Mouse (Mus musculus) left cerebral cortex, adult 2 months (tissue): ENCODE results near the gene Hspa1l. TPM values are rescaled to one million over a fixed set of nuclear protein-coding genes. Genes with fewer than 3 reads are reported as not detected.
"Not testable (repeated sequence)": the region's sequence is repeated elsewhere in the genome, so short reads cannot be mapped to it uniquely, and the experiment has no call there.

ENCODE experiments used
- DNase-seq, 2 experiments: peaks; one replicate each; pipeline ENCODE4 v3.0.0; 2021 to 2022; ENCODE audit warnings: low spot score in 2 of 2, mixed read lengths in 1 of 2; ENCODE audit errors: extremely low spot score in 1 of 2
- H3K27ac ChIP-seq: fragments of 200-600 bp; 2 replicates; pipeline ENCODE4 v1.8.1; 2022
- H3K4me3 ChIP-seq: fragments of 200-600 bp; 2 replicates; pipeline ENCODE4 v1.8.1; 2022
- CTCF ChIP-seq: fragments of 200-600 bp; IDR thresholded peaks from 2 replicates; pipeline ENCODE4 v1.8.1; 2022; ENCODE audit warnings: antibody characterized with exemption, mild to moderate bottlenecking, moderate library complexity
- intact Hi-C: fragments of 180-260 bp; cut with DNase I; formaldehyde crosslinking; loops from one replicate; pipeline ENCODE4 v1.15.1; 2025
- total RNA-seq, 2 experiments: library from RNA; stranded (reverse); gene quantifications; 2 replicates each; pipeline ENCODE4 v1.2.3; 2021

The Hspa1l gene
- total RNA-seq, 2 experiments from 2014 or later = 0.34 to 0.42 TPM

GRCm38 (mm10) chr17:34960702-34961493, 11.6 kb upstream of the Hspa1l start:
- Histone ChIP-seq H3K27ac (peak overlapping the region; percentile 28; the same call in 1 of the 2 replicates), H3K4me3 (no peak overlapping the region)
- DNase-seq = no peak
- intact Hi-C loops = no loop called here
- TF ChIP-seq CTCF = no peak

DNA sequence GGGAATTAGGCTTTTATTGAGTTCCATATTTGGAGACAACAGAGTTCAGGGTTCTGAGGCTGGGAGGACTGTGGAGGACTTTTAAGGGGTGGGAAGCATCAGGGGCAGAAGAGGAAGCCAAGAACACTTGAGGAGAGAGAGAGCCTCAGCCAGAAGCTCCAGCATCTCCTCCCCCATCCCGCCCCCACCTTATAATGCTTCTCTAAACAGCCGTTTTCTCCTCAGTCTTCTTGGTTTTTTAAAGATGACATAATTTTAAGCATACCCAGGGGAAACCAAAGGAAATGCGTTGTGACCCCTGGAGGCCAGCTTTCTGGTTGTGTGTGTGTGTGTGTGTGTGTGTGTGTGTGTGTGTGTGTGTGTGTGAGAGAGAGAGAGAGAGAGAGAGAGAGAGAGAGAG, 10.4 kb upstream of the Hspa1l start:
- TF ChIP-seq CTCF = no peak
- H3K27ac ChIP-seq = no peak overlapping the region; the same call in 1 of the 2 replicates
- intact Hi-C loops = no loop called here
- DNase-seq = no peak
- no peak overlapping the region for H3K4me3 ChIP-seq

DNA sequence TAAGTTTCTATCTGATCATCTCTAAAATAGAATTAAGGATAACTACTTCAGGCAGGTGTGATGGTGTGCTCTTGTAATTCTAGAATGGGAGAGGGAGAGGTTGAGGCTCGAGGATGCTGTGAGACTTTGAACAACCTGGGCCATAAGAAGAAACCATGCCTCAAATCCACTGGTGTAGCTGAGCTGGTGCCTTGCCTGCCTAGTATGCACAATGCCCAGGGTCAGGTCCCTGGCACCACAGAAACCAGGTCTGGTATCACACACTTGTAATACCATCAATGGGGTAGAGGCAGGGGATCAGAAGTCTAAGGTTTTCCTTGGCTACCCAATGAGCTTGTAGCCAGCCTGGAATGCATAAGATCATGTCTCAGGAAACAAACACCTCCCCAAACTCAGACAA, 9.7 kb upstream of the Hspa1l start:
- Histone ChIP-seq H3K4me3 (no peak overlapping the region), H3K27ac (no peak overlapping the region)
- no peak for DNase-seq
- intact Hi-C loops = no loop called here
- no peak for TF ChIP-seq CTCF

DNA sequence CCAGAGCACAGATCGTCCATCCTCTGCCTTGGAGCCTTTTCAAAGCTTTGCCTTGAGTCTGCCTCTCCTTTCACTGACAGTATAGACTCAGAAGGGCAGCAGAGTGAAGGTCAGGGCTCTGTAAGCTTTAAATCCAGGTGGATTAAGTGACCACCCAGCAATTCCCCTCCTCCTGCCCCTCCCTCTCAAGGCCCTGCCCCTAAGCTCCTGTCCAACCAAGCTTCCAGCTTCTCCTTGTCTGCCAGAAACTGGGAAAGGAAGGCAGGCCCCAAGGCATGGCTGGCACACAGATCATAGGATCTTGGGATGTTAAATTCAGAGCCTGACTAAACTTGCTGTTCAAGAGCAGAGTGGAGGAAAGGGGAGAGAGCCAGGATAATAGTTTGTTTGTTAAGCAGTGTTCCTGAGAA, 7.9 kb upstream of the Hspa1l start:
- DNase-seq = no peak
- no peak for TF ChIP-seq CTCF
- H3K4me3 ChIP-seq = no peak overlapping the region
- H3K27ac ChIP-seq = no peak overlapping the region
- intact Hi-C loops = no loop called here

GRCm38 (mm10) chr17:34965627-34966026, 6.9 kb upstream of the Hspa1l start:
- H3K27ac ChIP-seq = no peak overlapping the region
- no peak for DNase-seq
- H3K4me3 ChIP-seq = no peak overlapping the region
- intact Hi-C loops = no loop called here
- TF ChIP-seq CTCF = no peak

DNA sequence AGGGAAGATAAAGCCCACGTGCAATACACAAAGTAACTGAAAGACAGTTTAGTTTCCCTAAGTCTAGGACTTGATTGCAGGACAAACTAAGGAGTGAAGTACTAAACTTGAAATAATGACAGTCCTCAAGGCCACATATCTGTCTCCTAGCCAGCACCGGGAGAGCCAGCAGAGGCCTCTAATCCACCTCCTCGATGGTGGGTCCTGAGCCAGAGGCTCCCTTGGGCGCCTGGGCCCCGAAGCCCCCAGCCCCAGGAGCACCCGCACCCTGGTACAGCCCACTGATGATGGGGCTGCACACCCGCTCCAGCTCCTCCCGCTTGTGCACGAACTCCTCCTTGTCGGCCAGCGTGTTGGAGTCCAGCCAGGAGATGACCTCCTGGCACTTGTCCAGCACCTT, 2.7 kb upstream of the Hspa1l start, which contains the start of gene Gm20481:
Gene Gm20481 (plus strand): TSS at position 91 of the 400 bp plus-strand sequence.
- H3K27ac ChIP-seq, intact Hi-C loops, H3K4me3 ChIP-seq, DNase-seq: not testable (repeated sequence)

GRCm38 (mm10) chr17:34970850-34971249, 1.7 kb upstream of the Hspa1l start:
- intact Hi-C loops, H3K27ac ChIP-seq, DNase-seq, H3K4me3 ChIP-seq: not testable (repeated sequence)

GRCm38 (mm10) chr17:34971694-34972068, 822 bp upstream of the Hspa1l start:
- DNase-seq, intact Hi-C loops, H3K27ac ChIP-seq: not testable (repeated sequence)
- peak overlapping the region; percentile 52 for H3K4me3 ChIP-seq

- no peak for DNase-seq
- TF ChIP-seq CTCF = no peak
- intact Hi-C loops = no loop called here
These were observed 3.3 kb downstream of the Hspa1l start for GRCm38 (mm10) chr17:34975581-34976492.

GRCm38 (mm10) chr17:34977000-34977399, 4.5 kb downstream of the Hspa1l start:
- intact Hi-C loops = no loop called here
- Histone ChIP-seq H3K4me3 (no peak overlapping the region), H3K27ac (no peak overlapping the region)
- no peak for TF ChIP-seq CTCF
- DNase-seq = no peak

More at GRCm38 (mm10) chr17:34975581-34976492, 3.3 kb downstream of the Hspa1l start:
- Histone ChIP-seq H3K4me3 (no peak overlapping the region), H3K27ac (no peak overlapping the region)

DNA sequence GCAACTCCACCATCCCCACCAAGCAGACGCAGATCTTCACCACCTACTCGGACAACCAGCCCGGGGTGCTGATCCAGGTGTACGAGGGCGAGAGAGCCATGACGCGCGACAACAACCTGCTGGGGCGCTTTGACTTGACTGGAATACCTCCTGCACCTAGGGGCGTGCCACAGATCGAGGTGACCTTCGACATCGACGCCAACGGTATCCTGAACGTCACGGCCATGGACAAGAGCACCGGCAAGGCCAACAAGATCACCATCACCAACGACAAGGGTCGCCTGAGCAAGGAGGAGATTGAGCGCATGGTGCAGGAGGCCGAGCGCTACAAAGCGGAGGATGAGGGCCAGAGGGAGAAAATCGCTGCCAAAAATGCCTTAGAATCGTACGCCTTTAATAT, 5.7 kb downstream of the Hspa1l start:
- no peak for TF ChIP-seq CTCF
- H3K4me3 ChIP-seq = no peak overlapping the region
- no peak overlapping the region for H3K27ac ChIP-seq
- DNase-seq = no peak
- intact Hi-C loops = no loop called here

DNA sequence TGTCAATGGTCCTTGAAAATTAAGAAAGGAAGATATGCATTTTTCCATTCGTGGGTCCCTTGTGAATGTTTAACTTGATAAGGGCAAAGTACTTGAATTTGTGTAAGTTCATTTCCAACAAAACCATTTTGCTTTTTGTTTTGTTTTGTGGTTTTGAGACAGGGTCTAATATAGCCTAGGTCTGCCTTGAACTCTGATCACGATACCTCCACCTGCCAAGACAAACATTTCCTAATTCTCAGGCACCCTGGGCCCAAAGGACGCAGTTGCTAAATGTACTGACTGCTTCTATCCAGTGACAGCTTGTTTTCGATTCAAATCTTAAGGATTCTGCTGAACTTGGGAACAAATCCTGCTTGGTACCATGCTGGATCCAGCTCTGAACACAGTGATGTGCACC, 7.1 kb downstream of the Hspa1l start:
- no peak for DNase-seq
- intact Hi-C loops = loop anchor here (1.0 to 5.0 kb wide), 3 partner anchors 23 to 142 kb away; partner anchors contain the start of genes Dxo and Stk19
- Histone ChIP-seq H3K4me3 (no peak overlapping the region), H3K27ac (no peak overlapping the region)
- TF ChIP-seq CTCF = no peak
